Mouse (Mus musculus) embryonic facial prominence, embryonic 13.5 days (tissue): Measurements from ENCODE around the gene Fam210b. TPM values are rescaled to one million over a fixed set of nuclear protein-coding genes. Genes with fewer than 3 reads are reported as not detected.

ENCODE experiments used
- polyA plus RNA-seq: library from polyadenylated mRNA; unstranded; fragments of >200 nt; fragmentation: Nextera tagmentation; extraction: Ambion mirVana; gene quantifications from 2 replicates; pipeline ENCODE4 v1.2.1, GENCODE M21; 2015

The Fam210b gene
- polyA plus RNA-seq, 1 experiment from 2014 or later: 21.8 TPM

Other genes with a start within 250 kb of the Fam210b start
- not detected in 2 replicates for gene Mc3r, start 97.1 kb upstream of the Fam210b start, polyA plus RNA-seq
- gene Aurka, start 25.0 kb downstream of the Fam210b start, polyA plus RNA-seq: 110 and 117 TPM in 2 replicates
- 39.8 and 40.5 TPM in 2 replicates for gene Cstf1, start 25.1 kb downstream of the Fam210b start, polyA plus RNA-seq
- 0.22 and 0.32 TPM in 2 replicates for gene Cass4, start 48.2 kb downstream of the Fam210b start, polyA plus RNA-seq
- 76.4 and 78.4 TPM in 2 replicates for gene Rtf2, start 95.0 kb downstream of the Fam210b start, polyA plus RNA-seq
- gene Gcnt7, start 113.0 kb downstream of the Fam210b start, polyA plus RNA-seq: 1.4 and 2.1 TPM in 2 replicates
- 0.73 TPM in 1 of 2 replicates, not detected in the other for gene Fam209, start 127.0 kb downstream of the Fam210b start, polyA plus RNA-seq
- gene Tfap2c, start 204.0 kb downstream of the Fam210b start, polyA plus RNA-seq: 20.1 and 23.4 TPM in 2 replicates